Mouse (Mus musculus): ENCODE data around the gene Ppil1. TPM values are rescaled to one million over a fixed set of nuclear protein-coding genes. Genes with fewer than 3 reads are reported as not detected.

Ppil1 gene
- polyA plus RNA-seq, 1 experiment: 30.1 TPM

GRCm38 (mm10) chr17:29264760-29265159 lies 774 bp upstream of the Ppil1 start:
- peak overlapping the region; percentile 68 for H3K4me3 ChIP-seq

GRCm38 (mm10) chr17:29263417-29263816 lies 569 bp downstream of the Ppil1 start:
- Histone ChIP-seq H3ac (ENCODE audit: control insufficient read depth, insufficient read length) (peak overlapping the region; percentile 16), H3K79me2 (ENCODE audit: control insufficient read depth, insufficient read depth) (peaks cover 23% of the 10 kb centered on the region), H3K4me3 (peak overlapping the region; percentile 68), H3K27me3 (ENCODE audit: control insufficient read depth, insufficient read depth, insufficient read length) (no peaks in the 10 kb centered on the region), H3K4me2 (ENCODE audit: low read depth) (peak overlapping the region; percentile 75), H3K36me3 (ENCODE audit: control insufficient read depth, insufficient read depth) (no peaks in the 10 kb centered on the region)
- TF ChIP-seq TCF3 (IDR thresholded peaks at IDR 0.05; ENCODE audit: insufficient read length, low read depth) (no peak), REST (IDR thresholded peaks at IDR 0.05; ENCODE audit: insufficient read depth, insufficient read length) (no peak), CEBPB (IDR thresholded peaks at IDR 0.05; ENCODE audit: insufficient read depth, poor library complexity, severe bottlenecking) (no peak), MYOG (IDR thresholded peaks at IDR 0.05; ENCODE audit: control insufficient read depth in 1 of 3, insufficient read depth in 1 of 3, insufficient read length in 2 of 3, low read depth in 2 of 3) (no peak), POLR2AphosphoS2 (IDR thresholded peaks at IDR 0.05; ENCODE audit: insufficient read length, low read depth) (no peak), USF1 (IDR thresholded peaks at IDR 0.05; ENCODE audit: low read depth) (no peak), MYOD1 (IDR thresholded peaks at IDR 0.05; ENCODE audit: control insufficient read depth in 1 of 3, insufficient read length in 2 of 3, low read depth in 2 of 3) (no peak), E2F4 (IDR thresholded peaks at IDR 0.05; ENCODE audit: insufficient read depth) (no peak), MAX (IDR thresholded peaks at IDR 0.05; ENCODE audit: low read depth) (no peak), TCF12 (IDR thresholded peaks at IDR 0.05; ENCODE audit: insufficient read depth, poor library complexity, severe bottlenecking) (no peak), POLR2A (IDR thresholded peaks at IDR 0.05; ENCODE audit: insufficient read length, low read depth) (no peak), SRF (IDR thresholded peaks at IDR 0.05; ENCODE audit: control insufficient read depth, insufficient read length, low read depth) (no peak)

More at GRCm38 (mm10) chr17:29264760-29265159, 774 bp upstream of the Ppil1 start:
- H3K79me2 ChIP-seq (ENCODE audit: control insufficient read depth, insufficient read depth): peaks cover 24% of the 10 kb centered on the region
- TF ChIP-seq REST (IDR thresholded peaks at IDR 0.05; ENCODE audit: insufficient read depth, insufficient read length) (no peak), CEBPB (IDR thresholded peaks at IDR 0.05; ENCODE audit: insufficient read depth, poor library complexity, severe bottlenecking) (no peak), MYOG (IDR thresholded peaks at IDR 0.05; ENCODE audit: control insufficient read depth in 1 of 3, insufficient read depth in 1 of 3, insufficient read length in 2 of 3, low read depth in 2 of 3) (no peak), MYOD1 (IDR thresholded peaks at IDR 0.05; ENCODE audit: control insufficient read depth in 1 of 3, insufficient read length in 2 of 3, low read depth in 2 of 3) (no peak)
- H3K4me2 ChIP-seq (ENCODE audit: low read depth): peak overlapping the region; percentile 76
- no peak overlapping the region for H3ac ChIP-seq (ENCODE audit: control insufficient read depth, insufficient read length)
- H3K27me3 ChIP-seq (ENCODE audit: control insufficient read depth, insufficient read depth, insufficient read length): no peaks in the 10 kb centered on the region
- no peaks in the 10 kb centered on the region for H3K36me3 ChIP-seq (ENCODE audit: control insufficient read depth, insufficient read depth)

- Histone ChIP-seq H3K79me2 (ENCODE audit: control insufficient read depth, insufficient read depth) (peaks cover 35% of the 10 kb centered on the region), H3ac (ENCODE audit: control insufficient read depth, insufficient read length) (no peak overlapping the region), H3K27me3 (ENCODE audit: control insufficient read depth, insufficient read depth, insufficient read length) (no peaks in the 10 kb centered on the region), H3K4me3 (no peak overlapping the region), H3K4me2 (ENCODE audit: low read depth) (no peak overlapping the region), H3K36me3 (ENCODE audit: control insufficient read depth, insufficient read depth) (no peaks in the 10 kb centered on the region)
- TF ChIP-seq REST (IDR thresholded peaks at IDR 0.05; ENCODE audit: insufficient read depth, insufficient read length) (no peak), TCF3 (IDR thresholded peaks at IDR 0.05; ENCODE audit: insufficient read length, low read depth) (no peak), SRF (IDR thresholded peaks at IDR 0.05; ENCODE audit: control insufficient read depth, insufficient read length, low read depth) (no peak), MYOD1 (IDR thresholded peaks at IDR 0.05; ENCODE audit: control insufficient read depth in 1 of 3, insufficient read length in 2 of 3, low read depth in 2 of 3) (no peak), CEBPB (IDR thresholded peaks at IDR 0.05; ENCODE audit: insufficient read depth, poor library complexity, severe bottlenecking) (no peak), POLR2A (IDR thresholded peaks at IDR 0.05; ENCODE audit: insufficient read length, low read depth) (no peak), USF1 (IDR thresholded peaks at IDR 0.05; ENCODE audit: low read depth) (no peak), POLR2AphosphoS2 (IDR thresholded peaks at IDR 0.05; ENCODE audit: insufficient read length, low read depth) (no peak), TCF12 (IDR thresholded peaks at IDR 0.05; ENCODE audit: insufficient read depth, poor library complexity, severe bottlenecking) (no peak), MAX (IDR thresholded peaks at IDR 0.05; ENCODE audit: low read depth) (no peak), E2F4 (IDR thresholded peaks at IDR 0.05; ENCODE audit: insufficient read depth) (no peak), MYOG (IDR thresholded peaks at IDR 0.05; ENCODE audit: control insufficient read depth in 1 of 3, insufficient read depth in 1 of 3, insufficient read length in 2 of 3, low read depth in 2 of 3) (no peak)
Measured at GRCm38 (mm10) chr17:29262259-29262649, 1.7 kb downstream of the Ppil1 start.

- H3K79me2 ChIP-seq (ENCODE audit: control insufficient read depth, insufficient read depth): peaks cover 37% of the 10 kb centered on the region
- TF ChIP-seq MYOG (IDR thresholded peaks at IDR 0.05; ENCODE audit: control insufficient read depth in 1 of 3, insufficient read depth in 1 of 3, insufficient read length in 2 of 3, low read depth in 2 of 3): no peak
- no peak for TF ChIP-seq TCF3 (IDR thresholded peaks at IDR 0.05; ENCODE audit: insufficient read length, low read depth)
- no peak for TF ChIP-seq USF1 (IDR thresholded peaks at IDR 0.05; ENCODE audit: low read depth)
- TF ChIP-seq E2F4 (IDR thresholded peaks at IDR 0.05; ENCODE audit: insufficient read depth): no peak
- no peak for TF ChIP-seq POLR2A (IDR thresholded peaks at IDR 0.05; ENCODE audit: insufficient read length, low read depth)
- no peak for TF ChIP-seq REST (IDR thresholded peaks at IDR 0.05; ENCODE audit: insufficient read depth, insufficient read length)
- no peak overlapping the region for H3K4me3 ChIP-seq
- H3K4me2 ChIP-seq (ENCODE audit: low read depth): no peak overlapping the region
- no peaks in the 10 kb centered on the region for H3K27me3 ChIP-seq (ENCODE audit: control insufficient read depth, insufficient read depth, insufficient read length)
- no peaks in the 10 kb centered on the region for H3K36me3 ChIP-seq (ENCODE audit: control insufficient read depth, insufficient read depth)
- no peak overlapping the region for H3ac ChIP-seq (ENCODE audit: control insufficient read depth, insufficient read length)
Measured at GRCm38 (mm10) chr17:29261603-29262258, 2.3 kb downstream of the Ppil1 start.

GRCm38 (mm10) chr17:29260501-29260900 lies 3.5 kb downstream of the Ppil1 start:
- no peak overlapping the region for H3K4me3 ChIP-seq
- peaks cover 37% of the 10 kb centered on the region for H3K79me2 ChIP-seq (ENCODE audit: control insufficient read depth, insufficient read depth)
- H3K4me2 ChIP-seq (ENCODE audit: low read depth): no peak overlapping the region
- H3K27me3 ChIP-seq (ENCODE audit: control insufficient read depth, insufficient read depth, insufficient read length): no peaks in the 10 kb centered on the region
- H3K36me3 ChIP-seq (ENCODE audit: control insufficient read depth, insufficient read depth): no peaks in the 10 kb centered on the region
- TF ChIP-seq MYOG (IDR thresholded peaks at IDR 0.05; ENCODE audit: control insufficient read depth in 1 of 3, insufficient read depth in 1 of 3, insufficient read length in 2 of 3, low read depth in 2 of 3) (no peak), MAX (IDR thresholded peaks at IDR 0.05; ENCODE audit: low read depth) (no peak), CEBPB (IDR thresholded peaks at IDR 0.05; ENCODE audit: insufficient read depth, poor library complexity, severe bottlenecking) (no peak), TCF12 (IDR thresholded peaks at IDR 0.05; ENCODE audit: insufficient read depth, poor library complexity, severe bottlenecking) (no peak), SRF (IDR thresholded peaks at IDR 0.05; ENCODE audit: control insufficient read depth, insufficient read length, low read depth) (no peak), E2F4 (IDR thresholded peaks at IDR 0.05; ENCODE audit: insufficient read depth) (no peak), POLR2A (IDR thresholded peaks at IDR 0.05; ENCODE audit: insufficient read length, low read depth) (no peak), USF1 (IDR thresholded peaks at IDR 0.05; ENCODE audit: low read depth) (no peak), TCF3 (IDR thresholded peaks at IDR 0.05; ENCODE audit: insufficient read length, low read depth) (no peak), REST (IDR thresholded peaks at IDR 0.05; ENCODE audit: insufficient read depth, insufficient read length) (no peak), POLR2AphosphoS2 (IDR thresholded peaks at IDR 0.05; ENCODE audit: insufficient read length, low read depth) (no peak), MYOD1 (IDR thresholded peaks at IDR 0.05; ENCODE audit: control insufficient read depth in 1 of 3, insufficient read length in 2 of 3, low read depth in 2 of 3) (no peak)
- H3ac ChIP-seq (ENCODE audit: control insufficient read depth, insufficient read length): no peak overlapping the region

Data from myocyte (in vitro differentiated cells).